Mouse (Mus musculus) c-Kit-positive CD71-positive TER-119-positive erythroid progenitor cells, embryonic 14.5 days (primary cell): ENCODE results near the gene Fhl4.

Source experiments
- DNase-seq: peaks from one replicate; pipeline ENCODE4 v3.0.0-alpha.2; 2013; ENCODE audit warnings: low spot score

The Fhl4 gene

DNA sequence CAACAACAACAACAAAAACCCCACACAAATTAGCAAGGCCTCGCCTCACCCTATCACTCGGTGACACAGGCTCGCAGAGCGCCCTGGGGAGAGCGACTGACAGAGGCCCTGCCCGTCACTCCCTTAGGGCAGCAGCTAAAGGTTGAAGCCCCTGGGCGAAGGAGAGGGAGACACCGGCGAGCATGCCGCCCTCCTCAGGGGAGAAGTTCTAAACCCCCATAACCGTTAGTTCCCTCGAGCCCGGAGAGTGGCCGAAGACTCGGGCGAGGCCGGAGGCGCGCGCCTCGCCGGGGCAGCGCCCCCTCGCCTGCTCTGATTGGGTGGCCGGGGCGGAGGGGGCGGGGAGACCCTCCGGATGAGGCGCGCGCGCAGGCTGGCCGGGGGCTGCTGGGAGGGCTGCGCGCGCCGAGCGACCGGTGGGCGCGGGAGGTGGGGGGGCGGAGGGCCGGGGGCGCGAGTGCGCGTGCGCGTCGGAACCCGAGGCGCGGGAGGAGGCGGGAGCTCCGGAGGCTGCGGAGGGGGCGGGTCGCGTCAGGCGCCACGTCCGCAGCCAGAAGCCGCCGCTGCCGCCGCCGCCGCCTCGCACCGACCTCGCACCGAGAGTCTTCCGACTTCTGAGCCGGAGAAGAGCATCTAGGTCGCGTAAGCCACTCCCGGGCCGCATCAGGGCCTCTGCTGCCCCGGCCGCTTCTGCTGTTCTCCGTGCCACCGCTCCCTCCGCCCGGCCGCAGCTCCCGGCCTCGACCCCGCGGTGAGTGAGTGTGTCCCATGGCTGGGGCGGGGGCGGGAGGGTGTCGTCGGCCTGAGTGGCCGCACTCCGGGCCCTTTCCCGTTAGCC is at the start of gene Fhl4, which contains the start of gene Tmem263:
TSS of gene Fhl4 (minus strand) at position 249 of the 838 bp plus-strand sequence.
TSS of gene Tmem263 (plus strand) at position 381 of the 838 bp plus-strand sequence.
- DNase-seq = peak; percentile 75

DNA sequence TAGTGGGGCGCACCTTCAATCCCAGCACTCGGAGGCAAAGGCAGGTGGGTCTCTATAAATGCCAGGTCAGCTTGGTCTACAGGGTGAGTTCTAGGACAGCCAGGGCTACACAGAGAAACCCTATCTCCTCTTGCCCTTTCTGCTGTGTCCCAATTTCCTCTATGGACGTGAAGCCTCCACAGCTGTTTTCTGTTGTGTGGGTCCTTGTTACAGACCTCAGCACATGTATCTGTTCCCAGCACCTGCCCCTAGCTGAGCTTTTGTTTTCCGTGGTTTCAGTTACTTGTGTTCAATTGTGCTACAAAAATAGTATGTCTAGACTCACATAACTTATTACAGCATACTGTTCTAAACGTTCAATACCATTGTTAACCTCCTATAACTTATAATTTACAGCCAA is 46.9 kb upstream of the Fhl4 start:
- DNase-seq = no peak

DNA sequence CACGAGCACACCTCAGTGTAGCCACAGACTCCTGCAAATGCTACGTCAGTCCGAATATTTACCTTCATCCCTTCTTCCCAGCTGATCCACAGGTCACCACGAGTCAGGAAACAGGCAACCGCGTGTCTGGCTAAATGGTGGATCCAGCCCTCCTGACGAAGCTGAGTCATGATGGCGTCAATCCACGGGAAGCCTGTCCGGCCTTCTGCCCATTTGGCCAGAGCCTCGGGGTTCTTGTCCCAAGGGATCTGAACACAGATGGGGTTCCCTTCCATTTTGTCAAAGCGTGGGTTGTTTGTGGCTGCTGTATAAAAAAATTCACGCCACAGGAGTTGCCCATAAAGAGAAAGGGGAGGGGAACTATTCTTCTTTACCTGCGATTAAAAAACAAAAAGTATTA is 44.0 kb upstream of the Fhl4 start:
- no peak for DNase-seq

DNA sequence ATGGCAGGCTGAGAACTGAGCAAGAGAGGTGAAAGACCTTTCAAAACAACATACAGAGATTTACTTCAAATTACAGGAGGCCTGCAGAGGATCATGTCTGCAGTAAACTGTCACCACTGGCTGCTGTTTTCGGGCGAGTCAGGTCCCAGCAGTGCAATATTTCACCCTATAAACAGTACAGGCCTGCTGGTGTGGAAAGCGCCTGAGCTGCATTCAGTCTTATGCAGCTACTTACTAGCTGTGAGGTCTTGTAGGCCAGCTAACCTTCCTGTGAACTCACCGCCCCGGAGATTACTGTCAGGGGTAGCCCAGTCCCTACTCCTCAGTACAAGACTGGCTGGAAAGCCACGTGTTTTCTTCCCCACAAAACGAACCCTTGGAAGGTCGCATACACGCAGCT is 39.2 kb upstream of the Fhl4 start:
- no peak for DNase-seq

DNA sequence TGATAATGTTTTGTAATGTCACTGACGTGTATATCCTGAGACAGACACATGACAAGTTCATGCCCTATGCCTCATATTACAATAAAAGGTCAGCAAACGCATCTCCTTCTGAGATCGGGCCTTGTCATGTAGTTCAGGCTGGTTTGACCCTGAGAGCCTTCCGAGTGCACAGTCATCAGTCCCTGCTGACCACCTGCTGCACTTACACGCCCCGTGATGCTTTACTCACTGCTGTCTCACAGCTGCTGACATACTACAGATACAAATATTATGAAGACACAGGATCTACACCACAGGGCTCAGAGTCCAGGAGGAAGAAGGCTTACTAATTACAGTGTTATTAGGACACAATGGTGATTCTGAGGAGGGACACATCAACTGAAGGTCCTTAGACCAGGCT is 34.3 kb upstream of the Fhl4 start:
- no peak for DNase-seq

DNA sequence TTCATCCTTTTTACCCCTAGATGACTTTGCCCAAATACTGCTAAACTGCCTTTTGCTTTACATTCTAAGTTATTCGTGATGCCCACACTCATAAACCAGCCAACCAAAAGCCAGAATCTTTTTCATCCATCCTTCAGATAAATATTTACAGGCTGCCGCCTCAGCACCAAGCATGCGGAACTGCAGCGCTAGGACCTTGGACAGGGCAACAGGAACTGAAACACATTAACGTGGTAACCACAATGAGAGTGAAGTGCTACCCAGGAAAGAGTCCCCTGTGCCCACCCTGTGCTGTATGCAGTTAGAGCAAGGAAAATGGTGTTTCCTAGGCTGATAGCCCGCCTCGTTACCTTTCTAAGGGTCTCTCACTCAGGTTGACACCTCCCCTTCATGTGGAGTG is 26.2 kb upstream of the Fhl4 start:
- no peak for DNase-seq

DNA sequence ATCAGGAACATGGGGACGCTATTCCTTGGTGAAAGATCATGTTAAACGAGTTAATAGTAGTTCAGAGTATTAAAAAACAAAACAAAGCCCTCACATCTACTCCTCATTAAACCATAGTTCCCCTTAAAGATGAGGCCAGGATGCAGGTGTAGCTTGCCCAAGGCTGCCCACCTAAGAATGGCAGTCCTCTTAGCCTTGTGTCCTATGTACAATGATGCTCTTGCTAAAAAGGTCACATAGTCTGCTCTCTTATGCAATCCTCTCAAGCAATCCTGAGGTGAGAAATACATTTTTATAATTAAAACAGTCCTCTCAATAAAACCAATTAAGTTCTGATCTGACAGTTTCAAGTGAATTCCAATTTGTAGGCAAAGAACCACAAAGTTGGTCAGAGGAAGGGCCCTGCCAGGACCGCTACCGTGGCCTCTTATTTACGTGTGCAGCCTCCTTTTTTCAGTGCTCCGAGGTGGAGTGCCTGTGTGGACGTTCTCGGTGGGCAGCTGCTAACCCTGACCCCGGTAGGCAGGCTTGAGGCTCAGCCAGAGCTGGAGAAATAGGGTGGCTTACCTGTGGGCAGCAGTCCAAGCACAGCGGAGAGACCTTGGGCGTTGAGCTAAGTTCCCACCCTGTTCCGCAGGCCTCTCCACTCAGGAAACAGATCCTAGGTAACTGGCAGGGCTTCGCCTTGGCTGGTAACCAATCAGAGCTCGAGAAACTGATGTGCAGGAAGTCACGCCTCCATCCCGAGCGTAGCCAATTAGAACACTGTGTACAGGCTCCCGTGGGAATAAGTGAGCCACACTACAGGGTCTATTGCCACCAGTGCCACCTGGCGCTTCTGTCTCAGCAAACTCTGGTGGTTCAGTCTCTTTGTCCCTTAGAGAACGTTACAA is 25.3 kb upstream of the Fhl4 start, which contains the start of gene Mterf2:
TSS of gene Mterf2 (minus strand) at position 633 of the 893 bp plus-strand sequence.
- peak; percentile 94 for DNase-seq

DNA sequence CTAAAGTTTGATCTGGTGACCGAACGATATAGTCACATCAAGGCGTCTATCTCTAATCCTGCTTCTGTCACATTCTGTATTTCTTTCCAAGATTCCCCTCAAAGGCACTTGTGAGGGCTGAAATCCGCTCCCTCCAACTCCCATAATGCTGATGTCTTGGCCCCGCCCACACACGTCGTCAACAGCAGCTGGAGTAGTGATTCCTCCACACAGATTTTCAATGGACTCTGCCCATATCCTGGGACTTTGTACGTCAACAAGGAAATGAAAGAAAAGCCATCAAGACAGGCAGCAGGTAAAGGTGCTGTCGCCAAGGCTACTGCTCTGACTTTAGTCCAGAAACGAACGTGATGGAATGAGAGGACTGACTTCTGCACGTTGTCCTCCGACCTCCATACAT is 22.9 kb upstream of the Fhl4 start:
- DNase-seq = no peak

DNA sequence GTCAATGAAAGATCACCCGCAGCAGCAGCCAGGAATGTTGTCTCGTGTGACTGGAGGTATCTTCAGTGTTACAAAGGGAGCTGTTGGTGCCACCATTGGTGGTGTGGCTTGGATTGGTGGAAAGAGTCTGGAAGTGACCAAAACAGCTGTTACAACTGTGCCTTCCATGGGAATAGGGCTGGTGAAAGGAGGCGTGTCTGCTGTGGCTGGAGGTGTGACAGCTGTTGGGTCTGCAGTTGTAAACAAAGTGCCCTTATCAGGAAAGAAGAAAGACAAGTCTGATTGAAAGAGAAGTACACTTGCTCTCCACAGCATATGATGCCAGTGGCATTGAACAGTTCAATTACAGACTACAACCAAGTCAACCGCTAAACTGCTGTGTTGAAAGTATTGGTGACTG is 12.1 kb upstream of the Fhl4 start:
- no peak for DNase-seq

DNA sequence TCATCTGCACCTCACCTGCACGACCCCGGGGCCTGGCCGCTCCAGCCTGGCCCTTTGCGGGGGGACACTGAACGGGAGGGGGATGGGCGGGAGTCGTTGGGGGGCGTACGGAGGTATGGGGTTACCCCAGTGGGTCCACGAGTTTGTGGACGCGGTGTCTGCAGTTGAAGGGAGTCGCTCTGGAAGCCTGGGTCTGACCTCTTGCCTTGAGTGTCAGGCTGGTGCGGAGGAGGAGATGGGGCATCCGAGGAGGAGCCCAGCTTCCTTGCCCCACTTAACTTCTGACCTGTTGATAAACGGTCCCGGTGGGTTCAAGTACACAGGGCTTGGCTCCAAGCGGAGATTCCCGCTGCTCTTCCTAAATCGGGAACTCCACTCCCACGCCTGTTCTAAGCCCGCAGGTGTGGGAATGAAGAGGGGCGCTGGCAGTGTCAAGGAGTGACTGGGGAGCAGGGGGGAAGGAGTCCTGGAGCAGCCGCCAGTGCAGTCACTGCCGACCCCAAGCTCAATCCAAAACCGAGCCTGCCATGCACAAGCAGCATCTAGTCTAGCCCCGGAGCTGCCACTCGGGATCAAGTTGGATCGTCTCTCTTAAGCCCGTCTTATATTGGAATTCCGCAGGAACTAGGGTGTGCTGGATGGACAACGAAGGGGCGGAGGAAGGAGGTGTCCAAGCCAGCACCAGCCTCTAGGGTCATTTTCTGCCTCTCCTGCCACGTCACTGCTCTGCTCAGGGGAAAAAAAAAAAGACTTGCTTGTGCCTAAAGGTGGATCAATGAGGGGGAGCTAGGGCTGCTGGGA is 990 bp upstream of the Fhl4 start:
- DNase-seq = peak; percentile 24

DNA sequence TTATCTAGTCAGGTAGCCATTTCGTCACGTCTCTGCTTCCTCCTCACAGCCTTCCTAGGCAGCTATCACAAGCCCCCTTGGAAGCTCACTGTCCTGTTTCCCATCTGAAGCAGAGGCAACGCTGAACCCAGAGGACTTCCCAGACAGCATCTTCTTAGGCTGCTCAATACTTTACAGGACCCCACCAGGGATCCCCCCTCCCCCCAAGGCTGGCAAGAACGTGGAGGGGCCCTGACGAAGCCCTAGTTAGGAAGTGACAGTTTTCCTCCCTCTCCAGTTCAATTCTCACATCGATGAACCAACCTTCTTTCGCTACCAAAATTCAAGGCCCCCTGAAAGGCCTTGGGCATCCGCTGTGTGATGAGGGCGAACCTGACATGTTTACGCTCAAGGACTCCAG is 454 bp downstream of the Fhl4 start:
- DNase-seq = no peak

DNA sequence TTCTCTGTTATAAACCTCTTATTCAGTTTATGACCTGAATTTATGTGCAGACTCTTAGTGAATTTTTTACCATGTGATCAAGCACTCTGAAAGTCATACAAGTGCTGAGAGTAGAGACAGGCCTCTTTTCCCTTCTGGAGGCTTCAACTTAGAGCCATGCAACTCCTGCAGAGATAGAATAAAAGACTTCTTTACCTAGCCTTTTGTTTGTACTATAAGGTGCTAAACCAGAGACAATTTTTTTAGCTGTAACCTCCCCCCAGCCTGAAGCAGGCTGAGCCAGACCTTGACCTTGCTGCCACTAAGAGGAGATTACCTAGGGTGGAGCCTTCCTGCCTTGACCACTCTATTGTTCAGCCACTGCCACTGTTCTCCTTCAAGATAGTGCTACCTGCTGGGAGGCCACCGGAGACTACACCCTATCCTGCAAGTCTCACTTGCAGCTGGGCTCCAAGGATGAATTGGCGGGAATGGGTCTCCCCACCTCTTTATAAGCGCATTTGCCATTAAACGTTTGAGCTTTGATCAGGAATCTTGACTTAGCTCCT is 30.6 kb downstream of the Fhl4 start:
- no peak for DNase-seq

DNA sequence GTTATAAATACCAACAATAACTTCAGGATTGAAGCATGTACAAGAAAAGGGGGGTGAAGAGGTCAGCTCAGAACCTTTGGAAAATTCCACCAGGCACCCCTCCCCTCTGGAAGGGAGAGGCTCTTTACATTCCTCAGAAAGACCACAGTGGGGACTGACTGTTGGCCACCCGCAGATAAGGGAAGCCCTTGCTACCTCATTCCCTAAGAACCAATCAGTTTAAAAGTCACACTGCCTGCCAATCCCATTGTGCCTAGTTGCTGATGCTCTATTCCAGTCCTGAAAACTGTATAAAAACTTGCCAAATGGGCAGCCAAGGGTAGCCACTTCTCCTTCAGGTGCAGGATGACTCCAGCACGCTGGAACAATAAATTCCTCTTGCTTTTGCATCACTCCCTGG is 47.4 kb downstream of the Fhl4 start:
- DNase-seq = no peak

DNA sequence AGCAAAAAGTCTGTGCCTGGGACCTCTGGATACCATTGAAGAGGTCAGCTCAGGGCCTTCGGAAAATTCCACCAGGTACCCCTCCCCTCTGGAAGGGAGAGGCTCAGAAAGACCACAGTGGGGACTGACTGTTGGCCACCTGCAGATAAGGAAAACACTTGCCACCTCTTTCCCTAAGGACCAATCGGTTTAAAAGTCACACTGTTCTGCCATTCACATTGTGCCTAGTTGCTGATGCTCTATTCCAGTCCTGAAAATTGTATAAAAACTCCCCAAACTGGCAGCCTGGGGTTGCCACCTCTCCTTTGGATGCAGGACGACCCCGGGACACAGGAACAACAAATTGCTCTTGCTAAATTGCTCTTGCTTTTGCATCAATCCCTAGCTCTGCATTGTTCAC is 49.8 kb downstream of the Fhl4 start:
- DNase-seq = no peak

DNA sequence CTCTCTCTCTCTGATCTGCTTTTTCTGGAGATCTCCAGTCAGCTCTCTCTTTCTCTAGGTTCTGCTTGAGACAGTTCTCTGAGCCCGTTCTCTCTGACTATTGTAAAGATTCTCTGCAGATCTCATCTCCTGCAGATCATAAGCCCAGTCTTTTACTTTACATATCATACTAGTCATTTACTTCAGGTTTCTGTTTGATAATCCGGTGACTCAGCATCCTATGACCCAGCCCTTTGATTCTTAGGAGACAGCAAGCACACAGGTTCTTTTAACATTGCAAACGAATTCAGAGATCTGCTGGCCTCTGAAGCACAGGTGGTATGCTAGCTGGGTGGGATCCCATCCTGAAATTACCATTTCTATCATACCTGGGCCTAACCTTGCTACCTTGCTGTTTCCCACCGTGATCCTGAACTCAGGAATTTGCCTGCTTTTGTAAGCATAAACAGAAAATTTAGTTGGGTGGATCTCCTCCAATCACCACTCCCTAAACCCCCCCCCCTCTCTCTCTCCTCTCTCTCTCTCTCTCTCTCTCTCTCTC is 51.6 kb downstream of the Fhl4 start:
- no peak for DNase-seq

DNA sequence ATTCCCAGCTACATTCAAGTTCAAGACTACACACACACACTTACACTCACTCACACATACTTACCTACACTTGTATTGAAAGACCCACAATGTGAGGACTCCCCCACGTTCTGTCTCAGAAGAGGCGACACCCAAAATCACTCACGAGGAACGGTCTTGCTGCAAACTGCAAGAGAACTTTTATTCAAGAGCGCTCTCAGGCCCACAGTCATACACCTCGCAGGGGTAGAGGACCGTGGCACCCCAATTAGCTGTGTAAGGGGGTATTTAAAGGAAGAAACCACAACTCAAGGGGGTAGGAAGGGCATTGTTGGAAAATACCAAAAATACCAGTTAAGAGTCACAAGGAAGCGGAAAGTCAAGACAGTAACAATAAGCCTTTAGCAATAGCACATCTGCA is 54.3 kb downstream of the Fhl4 start:
- no peak for DNase-seq

DNA sequence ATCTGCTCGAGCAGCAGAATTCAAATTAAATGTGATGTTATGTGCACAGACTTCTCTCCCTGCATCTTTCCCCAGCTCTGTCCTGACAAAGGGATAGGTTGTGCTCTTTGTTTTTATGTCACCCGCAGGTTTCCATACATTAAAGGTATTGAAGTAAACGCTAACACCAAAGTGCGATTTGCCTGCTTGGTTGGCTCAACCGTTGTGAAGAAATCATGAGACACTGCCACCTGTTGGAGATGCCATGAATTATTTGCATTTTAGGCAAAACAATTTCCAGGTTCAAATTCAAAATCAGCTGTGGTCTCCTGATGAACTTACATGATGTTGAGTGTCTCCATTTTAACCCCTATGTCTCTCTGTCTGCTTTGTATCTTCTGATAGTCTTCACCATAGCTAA is 55.7 kb downstream of the Fhl4 start:
- DNase-seq = peak; percentile 8
